Mouse (Mus musculus) forebrain, embryonic 16.5 days (tissue): Measurements from ENCODE around the gene Csf2rb2. TPM values are rescaled to one million over a fixed set of nuclear protein-coding genes. Genes with fewer than 3 reads are reported as not detected.
"Not testable (repeated sequence)": the region's sequence is repeated elsewhere in the genome, so short reads cannot be mapped to it uniquely, and the experiment has no call there.

ENCODE experiments used
- ATAC-seq: fragments of 200-750 bp; cut with Nextera tagmentation; 2 replicates; pipeline ENCODE4 v1.8.0; 2017; ENCODE audit warnings: mild to moderate bottlenecking, moderate library complexity
- H3K27ac ChIP-seq: fragments of 300-500 bp; sonication (generic); 2 replicates; pipeline ENCODE4 v1.5.1; 2014; ENCODE audit warnings: low read length, control low read depth
- H3K27me3 ChIP-seq: fragments of 300-500 bp; sonication (generic); replicated peaks from 2 replicates; pipeline ENCODE4 v1.6.1; 2014; ENCODE audit warnings: low read length; ENCODE audit not compliant: control insufficient read depth, insufficient read depth
- H3K36me3 ChIP-seq: fragments of 300-500 bp; sonication (generic); 2 replicates; pipeline ENCODE4 v1.6.1; 2014; ENCODE audit not compliant: control insufficient read depth, insufficient read depth
- H3K4me1 ChIP-seq: fragments of 300-500 bp; sonication (generic); replicated peaks from 2 replicates; pipeline ENCODE4 v1.6.1; 2014; ENCODE audit warnings: low read length; ENCODE audit not compliant: control insufficient read depth, insufficient read depth
- H3K4me2 ChIP-seq: fragments of 300-500 bp; sonication (generic); 2 replicates; pipeline ENCODE4 v1.6.1; 2014; ENCODE audit warnings: mild to moderate bottlenecking, low read length, control low read depth
- H3K4me3 ChIP-seq: fragments of 300-500 bp; sonication (generic); replicated peaks from 2 replicates; pipeline ENCODE4 v1.5.1; 2014; ENCODE audit warnings: mild to moderate bottlenecking, low read length, control low read depth
- H3K9ac ChIP-seq: fragments of 300-500 bp; sonication (generic); replicated peaks from 2 replicates; pipeline ENCODE4 v1.6.1; 2014; ENCODE audit warnings: low read depth, low read length, control low read depth
- H3K9me3 ChIP-seq: fragments of 300-500 bp; sonication (generic); 2 replicates; pipeline ENCODE4 v1.6.1; 2016; ENCODE audit warnings: low read length; ENCODE audit not compliant: control insufficient read depth
- WGBS: fragments of 180-500 bp; shearing (Covaris S2); extraction: QIAGEN DNeasy Blood & Tissue Kit; methylation state at CpG from one replicate; pipeline ENCODE4 v1.1.7; 2014; 5-methylcytosine and 5-hydroxymethylcytosine counted together
- polyA plus RNA-seq: library from polyadenylated mRNA; unstranded; fragments of >200 nt; fragmentation: Nextera tagmentation; extraction: Ambion mirVana; gene quantifications from 2 replicates; pipeline ENCODE4 v1.2.1, GENCODE M21; 2015

Csf2rb2 gene
- polyA plus RNA-seq = 0.06 and 0.15 TPM in 2 replicates

- WGBS = 87% methylated on average over 10 of the region's 10 CpGs
- no peak within 1 kb of the TSS for H3K4me2 ChIP-seq
- no peak within 1 kb of the TSS for H3K4me3 ChIP-seq
- ATAC-seq = no peak
- H3K27me3 ChIP-seq = no peaks in the 10 kb centered on the region
- H3K36me3 ChIP-seq = no peaks in the 10 kb centered on the region
- H3K9ac ChIP-seq = no peak within 1 kb of the TSS
- H3K27ac ChIP-seq = no peak within 1 kb of the TSS
- no peaks in the 10 kb centered on the region for H3K4me1 ChIP-seq
- no peaks in the 10 kb centered on the region for H3K9me3 ChIP-seq
Observed at GRCm38 (mm10) chr15:78305341-78305933, at the start of gene Csf2rb2. Gene Csf2rb2 (minus strand): TSS chr15:78305721.

GRCm38 (mm10) chr15:78354958-78355357 is 49.4 kb upstream of the Csf2rb2 start:
- no peaks in the 10 kb centered on the region for H3K36me3 ChIP-seq
- no peaks in the 10 kb centered on the region for H3K27me3 ChIP-seq
- 0% methylated on average over 1 of the region's 1 CpGs for WGBS
- no peak for ATAC-seq
- H3K9ac ChIP-seq = no peak overlapping the region
- no peak overlapping the region for H3K4me3 ChIP-seq
- H3K9me3 ChIP-seq = no peaks in the 10 kb centered on the region
- no peaks in the 10 kb centered on the region for H3K4me1 ChIP-seq
- no peak overlapping the region for H3K27ac ChIP-seq
- no peak overlapping the region for H3K4me2 ChIP-seq

GRCm38 (mm10) chr15:78351586-78352165 is 46.2 kb upstream of the Csf2rb2 start:
- WGBS = 72% methylated on average over 3 of the region's 3 CpGs
- Histone ChIP-seq H3K36me3 (no peaks in the 10 kb centered on the region), H3K4me2 (no peak overlapping the region), H3K4me1 (no peaks in the 10 kb centered on the region), H3K27me3 (no peaks in the 10 kb centered on the region), H3K27ac (no peak overlapping the region), H3K9ac (no peak overlapping the region), H3K9me3 (no peaks in the 10 kb centered on the region), H3K4me3 (no peak overlapping the region)
- ATAC-seq = no peak

- H3K9ac ChIP-seq = no peak overlapping the region
- no peaks in the 10 kb centered on the region for H3K27me3 ChIP-seq
- H3K4me1 ChIP-seq = no peaks in the 10 kb centered on the region
- H3K27ac ChIP-seq = no peak overlapping the region
- no peaks in the 10 kb centered on the region for H3K9me3 ChIP-seq
- H3K4me2 ChIP-seq = no peak overlapping the region
- no peaks in the 10 kb centered on the region for H3K36me3 ChIP-seq
- WGBS = 89% methylated on average over 3 of the region's 3 CpGs
- no peak overlapping the region for H3K4me3 ChIP-seq
- no peak for ATAC-seq
Observed at GRCm38 (mm10) chr15:78344567-78344966, 39.0 kb upstream of the Csf2rb2 start.

GRCm38 (mm10) chr15:78343683-78344082 is 38.2 kb upstream of the Csf2rb2 start:
- Histone ChIP-seq H3K4me2 (no peak overlapping the region), H3K4me3 (no peak overlapping the region), H3K4me1 (no peaks in the 10 kb centered on the region), H3K9me3 (no peaks in the 10 kb centered on the region), H3K27me3 (no peaks in the 10 kb centered on the region), H3K27ac (no peak overlapping the region), H3K9ac (no peak overlapping the region), H3K36me3 (no peaks in the 10 kb centered on the region)
- 30% methylated on average over 1 of the region's 1 CpGs for WGBS
- ATAC-seq = no peak

GRCm38 (mm10) chr15:78340919-78341318 is 35.4 kb upstream of the Csf2rb2 start:
- not testable (repeated sequence) for H3K9ac ChIP-seq, H3K4me2 ChIP-seq, H3K4me3 ChIP-seq, H3K36me3 ChIP-seq, H3K9me3 ChIP-seq, H3K27ac ChIP-seq, H3K27me3 ChIP-seq, ATAC-seq, H3K4me1 ChIP-seq
- 72% methylated on average over 6 of the region's 7 CpGs for WGBS

GRCm38 (mm10) chr15:78339627-78340423 is 34.3 kb upstream of the Csf2rb2 start:
- H3K4me2 ChIP-seq, H3K4me3 ChIP-seq, ATAC-seq, H3K4me1 ChIP-seq, H3K27me3 ChIP-seq, H3K9me3 ChIP-seq, H3K27ac ChIP-seq, H3K9ac ChIP-seq, H3K36me3 ChIP-seq: not testable (repeated sequence)
- 31% methylated on average over 7 of the region's 7 CpGs for WGBS

- Histone ChIP-seq H3K4me2 (no peak overlapping the region), H3K9ac (no peak overlapping the region), H3K4me1 (no peaks in the 10 kb centered on the region), H3K27me3 (no peaks in the 10 kb centered on the region), H3K36me3 (no peaks in the 10 kb centered on the region), H3K4me3 (no peak overlapping the region), H3K9me3 (no peaks in the 10 kb centered on the region), H3K27ac (no peak overlapping the region)
- WGBS = 91% methylated on average over 3 of the region's 3 CpGs
- ATAC-seq = no peak
Observed at GRCm38 (mm10) chr15:78334380-78334779, 28.9 kb upstream of the Csf2rb2 start.

GRCm38 (mm10) chr15:78332981-78333380 is 27.5 kb upstream of the Csf2rb2 start:
- H3K9ac ChIP-seq = no peak overlapping the region
- H3K36me3 ChIP-seq = no peaks in the 10 kb centered on the region
- ATAC-seq = no peak
- H3K4me1 ChIP-seq = no peaks in the 10 kb centered on the region
- no peak overlapping the region for H3K27ac ChIP-seq
- no peaks in the 10 kb centered on the region for H3K9me3 ChIP-seq
- WGBS = 76% methylated on average over 6 of the region's 6 CpGs
- H3K4me2 ChIP-seq = no peak overlapping the region
- H3K27me3 ChIP-seq = no peaks in the 10 kb centered on the region
- no peak overlapping the region for H3K4me3 ChIP-seq
